Mouse (Mus musculus) embryonic facial prominence, embryonic 15.5 days (tissue): ENCODE measurements at regions not wholly inside any gene's neighbourhood (a gene's known extent, or its start where the extent isn't known, plus 50 kb on each side); places are given as distances from the start of the nearest gene placed in this dataset.

ENCODE experiments used
- ATAC-seq: fragments of 200-750 bp; cut with Nextera tagmentation; 2 replicates; pipeline ENCODE4 v1.8.0; 2017; ENCODE audit warnings: low read depth, moderate TSS enrichment; ENCODE audit not compliant: insufficient number of reproducible peaks, low FRiP score, low TSS enrichment
- H3K27ac ChIP-seq: fragments of 300-500 bp; sonication (generic); replicated peaks from 2 replicates; pipeline ENCODE4 v1.5.1; 2015; ENCODE audit warnings: mild to moderate bottlenecking, inconsistent platforms
- H3K27me3 ChIP-seq: fragments of 300-500 bp; sonication (generic); 2 replicates; pipeline ENCODE4 v1.6.1; 2015; ENCODE audit warnings: inconsistent platforms
- H3K36me3 ChIP-seq: fragments of 300-500 bp; sonication (generic); 2 replicates; pipeline ENCODE4 v1.6.1; 2015; ENCODE audit warnings: mild to moderate bottlenecking, inconsistent platforms
- H3K4me1 ChIP-seq: fragments of 300-500 bp; sonication (generic); 2 replicates; pipeline ENCODE4 v1.6.1; 2015; ENCODE audit warnings: inconsistent platforms
- H3K4me2 ChIP-seq: fragments of 300-500 bp; sonication (generic); replicated peaks from 2 replicates; pipeline ENCODE4 v1.6.1; 2015; ENCODE audit warnings: mild to moderate bottlenecking, inconsistent platforms
- H3K4me3 ChIP-seq: fragments of 300-500 bp; sonication (generic); replicated peaks from 2 replicates; pipeline ENCODE4 v1.5.1; 2015; ENCODE audit warnings: mild to moderate bottlenecking, inconsistent platforms
- H3K9ac ChIP-seq: fragments of 300-500 bp; sonication (generic); 2 replicates; pipeline ENCODE4 v1.6.1; 2015; ENCODE audit warnings: inconsistent platforms
- H3K9me3 ChIP-seq: fragments of 300-500 bp; sonication (generic); replicated peaks from 2 replicates; pipeline ENCODE4 v1.6.1; 2016; ENCODE audit warnings: inconsistent platforms
- WGBS: fragments of 180-500 bp; shearing (Covaris S2); methylation state at CpG from one replicate; pipeline ENCODE4 v1.1.7; 2015; 5-methylcytosine and 5-hydroxymethylcytosine counted together

- Histone ChIP-seq H3K4me3 (no peak overlapping the region), H3K9me3 (no peaks in the 10 kb centered on the region), H3K27me3 (no peaks in the 10 kb centered on the region), H3K4me2 (no peak overlapping the region), H3K9ac (no peak overlapping the region), H3K36me3 (no peaks in the 10 kb centered on the region), H3K27ac (peak overlapping the region; percentile 76), H3K4me1 (peaks cover 26% of the 10 kb centered on the region)
- WGBS: 32% methylated on average over 3 of the region's 3 CpGs
- ATAC-seq: no peak
Observed at GRCm38 (mm10) chr13:63700747-63701146, 114.3 kb upstream of the Ercc6l2 start.

GRCm38 (mm10) chr13:63701199-63702175, 113.6 kb upstream of the Ercc6l2 start:
- no peak overlapping the region for H3K9ac ChIP-seq
- peak overlapping the region; percentile 76 for H3K27ac ChIP-seq
- no peaks in the 10 kb centered on the region for H3K36me3 ChIP-seq
- H3K4me3 ChIP-seq: no peak overlapping the region
- no peaks in the 10 kb centered on the region for H3K9me3 ChIP-seq
- peak; percentile 71; the same call in 1 of the 2 replicates for ATAC-seq
- WGBS: 27% methylated on average over 9 of the region's 9 CpGs
- no peaks in the 10 kb centered on the region for H3K27me3 ChIP-seq
- peaks cover 26% of the 10 kb centered on the region for H3K4me1 ChIP-seq
- H3K4me2 ChIP-seq: no peak overlapping the region

- no peaks in the 10 kb centered on the region for H3K4me1 ChIP-seq
- WGBS: 84% methylated on average over 2 of the region's 2 CpGs
- H3K9me3 ChIP-seq: 0 out of 2 replicates have a peak, but pooled peaks cover 4% of the 10 kb centered on the region
- no peaks in the 10 kb centered on the region for H3K36me3 ChIP-seq
- H3K4me3 ChIP-seq: no peak overlapping the region
- H3K9ac ChIP-seq: no peak overlapping the region
- no peak overlapping the region for H3K4me2 ChIP-seq
- no peaks in the 10 kb centered on the region for H3K27me3 ChIP-seq
- no peak overlapping the region for H3K27ac ChIP-seq
- ATAC-seq: no peak
Observed at GRCm38 (mm10) chr13:63708567-63708966, 106.5 kb upstream of the Ercc6l2 start.

- no peaks in the 10 kb centered on the region for H3K27me3 ChIP-seq
- no peak overlapping the region for H3K4me3 ChIP-seq
- 87% methylated on average over 3 of the region's 3 CpGs for WGBS
- no peaks in the 10 kb centered on the region for H3K36me3 ChIP-seq
- no peak overlapping the region for H3K9ac ChIP-seq
- H3K27ac ChIP-seq: no peak overlapping the region
- ATAC-seq: no peak
- H3K9me3 ChIP-seq: 0 out of 2 replicates have a peak, but pooled peaks cover 4% of the 10 kb centered on the region
- no peak overlapping the region for H3K4me2 ChIP-seq
- H3K4me1 ChIP-seq: no peaks in the 10 kb centered on the region
Observed at GRCm38 (mm10) chr13:63713137-63713536, 101.9 kb upstream of the Ercc6l2 start.

GRCm38 (mm10) chr13:63716498-63716897, 98.5 kb upstream of the Ercc6l2 start:
- no peaks in the 10 kb centered on the region for H3K27me3 ChIP-seq
- no peaks in the 10 kb centered on the region for H3K36me3 ChIP-seq
- 0 out of 2 replicates have a peak, but pooled peaks cover 4% of the 10 kb centered on the region for H3K9me3 ChIP-seq
- H3K4me3 ChIP-seq: no peak overlapping the region
- H3K4me2 ChIP-seq: no peak overlapping the region
- H3K4me1 ChIP-seq: peaks cover 9% of the 10 kb centered on the region
- no peak overlapping the region for H3K9ac ChIP-seq
- peak overlapping the region; percentile 44; the same call in 1 of the 2 replicates for H3K27ac ChIP-seq
- 97% methylated on average over 1 of the region's 1 CpGs for WGBS
- no peak for ATAC-seq

- no peak overlapping the region for H3K27ac ChIP-seq
- WGBS: 69% methylated on average over 3 of the region's 3 CpGs
- no peak for ATAC-seq
Observed at GRCm38 (mm10) chr13:63717249-63717648, 97.8 kb upstream of the Ercc6l2 start.

GRCm38 (mm10) chr13:63718782-63719181, 96.3 kb upstream of the Ercc6l2 start:
- Histone ChIP-seq H3K36me3 (no peaks in the 10 kb centered on the region), H3K9me3 (no peaks in the 10 kb centered on the region), H3K4me2 (no peak overlapping the region), H3K4me3 (no peak overlapping the region), H3K27ac (no peak overlapping the region), H3K27me3 (no peaks in the 10 kb centered on the region), H3K9ac (no peak overlapping the region), H3K4me1 (peaks cover 18% of the 10 kb centered on the region)
- 56% methylated on average over 2 of the region's 2 CpGs for WGBS
- ATAC-seq: no peak

More at GRCm38 (mm10) chr13:63717249-63717648, 97.8 kb upstream of the Ercc6l2 start:
- Histone ChIP-seq H3K9ac (no peak overlapping the region), H3K36me3 (no peaks in the 10 kb centered on the region), H3K4me1 (peaks cover 9% of the 10 kb centered on the region), H3K27me3 (no peaks in the 10 kb centered on the region), H3K4me3 (no peak overlapping the region), H3K9me3 (0 out of 2 replicates have a peak, but pooled peaks cover 4% of the 10 kb centered on the region), H3K4me2 (no peak overlapping the region)

- Histone ChIP-seq H3K27me3 (no peaks in the 10 kb centered on the region), H3K36me3 (no peaks in the 10 kb centered on the region), H3K4me2 (no peak overlapping the region), H3K4me1 (peaks cover 24% of the 10 kb centered on the region), H3K27ac (peak overlapping the region; percentile 28; the same call in 1 of the 2 replicates), H3K9me3 (no peaks in the 10 kb centered on the region), H3K4me3 (no peak overlapping the region), H3K9ac (no peak overlapping the region)
- 25% methylated on average over 8 of the region's 8 CpGs for WGBS
- ATAC-seq: peak; percentile 72
Observed at GRCm38 (mm10) chr13:63719351-63720207, 95.5 kb upstream of the Ercc6l2 start.

- Histone ChIP-seq H3K36me3 (no peaks in the 10 kb centered on the region), H3K9me3 (no peaks in the 10 kb centered on the region), H3K4me1 (peaks cover 31% of the 10 kb centered on the region), H3K9ac (no peak overlapping the region), H3K4me3 (no peak overlapping the region), H3K27ac (no peak overlapping the region), H3K27me3 (no peaks in the 10 kb centered on the region), H3K4me2 (no peak overlapping the region)
- no peak for ATAC-seq
- 72% methylated on average over 3 of the region's 3 CpGs for WGBS
Observed at GRCm38 (mm10) chr13:63720610-63721009, 94.4 kb upstream of the Ercc6l2 start.

- 77% methylated on average over 5 of the region's 5 CpGs for WGBS
- ATAC-seq: no peak
- Histone ChIP-seq H3K27ac (no peak overlapping the region), H3K9me3 (no peaks in the 10 kb centered on the region), H3K27me3 (no peaks in the 10 kb centered on the region), H3K4me2 (no peak overlapping the region), H3K9ac (no peak overlapping the region), H3K4me3 (no peak overlapping the region), H3K4me1 (peaks cover 36% of the 10 kb centered on the region), H3K36me3 (no peaks in the 10 kb centered on the region)
Observed at GRCm38 (mm10) chr13:63721011-63721625, 93.9 kb upstream of the Ercc6l2 start.

- H3K4me3 ChIP-seq: no peak overlapping the region
- H3K4me2 ChIP-seq: no peak overlapping the region
- WGBS: 69% methylated on average over 2 of the region's 2 CpGs
- no peak for ATAC-seq
- H3K27ac ChIP-seq: no peak overlapping the region
- no peaks in the 10 kb centered on the region for H3K36me3 ChIP-seq
- H3K4me1 ChIP-seq: peaks cover 41% of the 10 kb centered on the region
- H3K9ac ChIP-seq: no peak overlapping the region
- no peaks in the 10 kb centered on the region for H3K9me3 ChIP-seq
- H3K27me3 ChIP-seq: no peaks in the 10 kb centered on the region
Observed at GRCm38 (mm10) chr13:63724293-63724692, 90.7 kb upstream of the Ercc6l2 start.
